Mouse (Mus musculus): ENCODE measurements around the gene Esrrg.

GRCm38 (mm10) chr1:187767355-187767754 is 158.8 kb downstream of the Esrrg start:
- no peak for TF ChIP-seq POLR2A (IDR thresholded peaks at IDR 0.05; ENCODE audit: low read depth, low read length)
- no peak for TF ChIP-seq CTCF (IDR thresholded peaks at IDR 0.05; ENCODE audit: extremely low read depth, insufficient read depth, insufficient read length, insufficient replicate concordance)
